Mouse (Mus musculus) C2C12 (cell line): ENCODE measurements at regions not wholly inside any gene's neighbourhood (a gene's known extent, or its start where the extent isn't known, plus 50 kb on each side); places are given as distances from the start of the nearest gene placed in this dataset.

ENCODE experiments used
- CEBPB ChIP-seq: IDR thresholded peaks from one replicate; pipeline ENCODE4 v1.6.1; 2011; ENCODE audit warnings: low read depth, mild to moderate bottlenecking, control low read depth, moderate library complexity
- CTCF ChIP-seq: IDR thresholded peaks from one replicate; pipeline ENCODE4 v1.5.1; 2011; ENCODE audit not compliant: control insufficient read depth, insufficient read depth, insufficient read length
- FOSL1 ChIP-seq: IDR thresholded peaks from one replicate; pipeline ENCODE4 v1.8.0; 2011; ENCODE audit warnings: mild to moderate bottlenecking, low read length; ENCODE audit not compliant: poor library complexity, insufficient read depth, severe bottlenecking
- MAX ChIP-seq: IDR thresholded peaks from one replicate; pipeline ENCODE4 v1.6.1; 2011; ENCODE audit warnings: mild to moderate bottlenecking, control low read depth
- MYOD1 ChIP-seq: IDR thresholded peaks from one replicate; pipeline ENCODE4 v1.6.1; 2011; ENCODE audit warnings: low read depth; ENCODE audit not compliant: control insufficient read depth, insufficient read length
- MYOG ChIP-seq: IDR thresholded peaks from one replicate; pipeline ENCODE4 v1.6.1; 2011; ENCODE audit not compliant: control insufficient read depth, insufficient read length; ENCODE audit errors: extremely low read depth
- USF1 ChIP-seq: IDR thresholded peaks from one replicate; pipeline ENCODE4 v1.6.1; 2011; ENCODE audit warnings: low read depth, mild to moderate bottlenecking, control low read depth, moderate library complexity

DNA sequence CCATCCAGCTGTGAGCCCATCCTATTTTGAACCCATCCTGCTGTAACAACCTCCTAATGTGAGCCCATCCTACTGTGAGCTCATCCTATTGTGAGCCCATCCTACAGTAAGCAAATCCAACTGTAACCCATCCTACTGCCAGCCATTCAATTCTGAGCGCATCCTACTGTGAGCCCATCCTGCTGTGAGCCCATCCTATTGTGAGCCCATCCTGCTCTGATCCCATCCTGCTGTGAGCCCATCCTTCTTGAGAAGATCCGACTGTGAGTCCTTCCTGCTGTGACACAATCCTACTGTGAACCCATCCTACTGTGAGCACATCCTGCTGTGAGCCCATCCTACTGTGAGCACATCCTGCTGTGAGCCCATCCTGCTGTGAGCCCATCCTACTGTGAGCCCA lies 175.5 kb upstream of the Rybp start:
- TF ChIP-seq CEBPB (no peak), CTCF (no peak), USF1 (no peak), MAX (no peak), FOSL1 (no peak), MYOG (no peak), MYOD1 (no peak)
